Mouse (Mus musculus) thymus, postnatal 14 days (tissue): ENCODE data around the gene Atp6v1b1.
A peak's percentile ranks its signal among the peaks of the same experiment; 100 is the strongest.
"Not testable (repeated sequence)": the region's sequence is repeated elsewhere in the genome, so short reads cannot be mapped to it uniquely, and the experiment has no call there.

ENCODE experiments used
- DNase-seq: peaks from one replicate; pipeline ENCODE4 v3.0.0; 2021

The Atp6v1b1 gene

GRCm38 (mm10) chr6:83786426-83786825 is 43.6 kb downstream of the Atp6v1b1 start:
- no peak for DNase-seq

GRCm38 (mm10) chr6:83788554-83788953 is 45.8 kb downstream of the Atp6v1b1 start:
- no peak for DNase-seq

- not testable (repeated sequence) for DNase-seq
Observed at GRCm38 (mm10) chr6:83790533-83790932, 47.7 kb downstream of the Atp6v1b1 start.

- no peak for DNase-seq
Observed at GRCm38 (mm10) chr6:83791251-83791890, 48.6 kb downstream of the Atp6v1b1 start.

GRCm38 (mm10) chr6:83794760-83795296 is 52.0 kb downstream of the Atp6v1b1 start, which contains the start of gene Nagk:
Nagk (plus strand) TSS chr6:83794982.
- peak; percentile 97 for DNase-seq

GRCm38 (mm10) chr6:83795492-83795900 is 52.7 kb downstream of the Atp6v1b1 start:
- no peak for DNase-seq

GRCm38 (mm10) chr6:83796686-83797085 is 53.9 kb downstream of the Atp6v1b1 start:
- DNase-seq, result no peak

- DNase-seq, result no peak
Observed at GRCm38 (mm10) chr6:83802033-83802432, 59.2 kb downstream of the Atp6v1b1 start.

- DNase-seq, result no peak
Observed at GRCm38 (mm10) chr6:83802846-83803245, 60.1 kb downstream of the Atp6v1b1 start.
